Mouse (Mus musculus): ENCODE measurements around the gene Plekhj1. TPM values are rescaled to one million over a fixed set of nuclear protein-coding genes. Genes with fewer than 3 reads are reported as not detected.
A peak's percentile ranks its signal among the peaks of the same experiment; 100 is the strongest.
"Not testable (repeated sequence)": the region's sequence is repeated elsewhere in the genome, so short reads cannot be mapped to it uniquely, and the experiment has no call there.

Gene Plekhj1
- total RNA-seq, 2 experiments from 2014 or later, result 50.0 to 63.2 TPM

DNA sequence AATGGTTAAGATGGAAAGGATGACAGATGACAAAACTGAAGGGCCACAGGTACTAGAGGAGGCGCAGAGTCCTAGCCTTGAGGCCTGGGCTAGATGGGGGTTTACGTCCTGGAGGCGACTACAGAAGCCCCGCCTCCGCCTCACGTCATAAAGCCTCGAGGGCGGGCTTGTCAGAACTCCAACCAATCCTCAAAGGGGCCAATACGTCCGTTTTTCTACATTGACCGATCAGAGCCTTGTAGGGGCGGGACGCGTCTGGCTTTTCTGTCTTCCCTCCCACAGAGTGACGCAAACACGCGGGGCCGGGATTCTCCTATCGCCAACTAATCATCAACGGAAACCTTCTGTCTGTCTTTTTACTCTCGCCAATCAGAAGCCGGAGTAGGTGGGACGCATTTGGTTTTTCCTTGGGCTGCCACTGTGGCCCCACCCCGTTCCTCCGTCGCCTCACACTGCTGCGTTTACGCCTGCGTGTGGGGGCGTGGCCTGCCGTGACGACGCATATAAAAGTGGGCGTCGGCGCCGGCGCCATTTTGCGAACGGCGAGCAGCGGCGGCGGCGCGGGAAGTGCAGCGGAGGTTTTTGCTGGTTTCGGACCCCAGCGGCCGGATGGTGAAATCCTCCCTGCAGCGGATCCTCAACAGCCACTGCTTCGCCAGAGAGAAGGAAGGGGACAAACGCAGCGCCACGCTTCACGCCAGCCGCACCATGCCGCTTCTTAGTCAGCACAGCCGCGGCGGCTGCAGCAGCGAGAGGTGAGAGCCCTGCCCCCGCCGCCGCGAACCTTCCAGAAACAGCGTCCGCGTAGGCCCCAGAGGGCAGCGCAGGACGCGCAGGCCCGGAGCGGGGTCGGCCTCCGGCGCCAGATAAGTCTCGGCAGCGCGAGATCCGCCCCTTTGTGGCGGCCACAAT lies 28.0 kb upstream of the Plekhj1 start, which contains the start of gene Oaz1:
Gene Oaz1, plus strand, starts transcription at position 506 of the 912 bp plus-strand sequence.
- peak; percentile 98 for DNase-seq

DNA sequence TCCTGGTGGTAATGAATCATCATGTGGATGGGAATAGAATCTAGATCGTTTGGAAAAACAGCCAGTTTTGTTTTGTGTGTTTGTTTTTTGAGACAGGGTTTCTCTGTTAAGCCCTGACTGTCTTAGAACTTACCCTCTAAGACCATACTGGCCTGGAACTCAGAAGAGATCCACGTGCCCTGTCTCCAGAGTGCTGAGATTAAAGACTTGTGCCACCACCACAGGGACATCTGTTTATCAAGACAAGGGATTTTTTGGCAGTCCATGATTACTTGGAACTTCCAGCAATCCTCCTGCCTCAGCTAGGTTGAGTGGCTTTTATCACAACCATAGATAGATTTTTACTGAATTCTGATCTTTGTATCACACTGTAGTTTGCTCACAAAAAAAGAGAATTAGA lies 26.4 kb upstream of the Plekhj1 start:
- no peak for DNase-seq

DNA sequence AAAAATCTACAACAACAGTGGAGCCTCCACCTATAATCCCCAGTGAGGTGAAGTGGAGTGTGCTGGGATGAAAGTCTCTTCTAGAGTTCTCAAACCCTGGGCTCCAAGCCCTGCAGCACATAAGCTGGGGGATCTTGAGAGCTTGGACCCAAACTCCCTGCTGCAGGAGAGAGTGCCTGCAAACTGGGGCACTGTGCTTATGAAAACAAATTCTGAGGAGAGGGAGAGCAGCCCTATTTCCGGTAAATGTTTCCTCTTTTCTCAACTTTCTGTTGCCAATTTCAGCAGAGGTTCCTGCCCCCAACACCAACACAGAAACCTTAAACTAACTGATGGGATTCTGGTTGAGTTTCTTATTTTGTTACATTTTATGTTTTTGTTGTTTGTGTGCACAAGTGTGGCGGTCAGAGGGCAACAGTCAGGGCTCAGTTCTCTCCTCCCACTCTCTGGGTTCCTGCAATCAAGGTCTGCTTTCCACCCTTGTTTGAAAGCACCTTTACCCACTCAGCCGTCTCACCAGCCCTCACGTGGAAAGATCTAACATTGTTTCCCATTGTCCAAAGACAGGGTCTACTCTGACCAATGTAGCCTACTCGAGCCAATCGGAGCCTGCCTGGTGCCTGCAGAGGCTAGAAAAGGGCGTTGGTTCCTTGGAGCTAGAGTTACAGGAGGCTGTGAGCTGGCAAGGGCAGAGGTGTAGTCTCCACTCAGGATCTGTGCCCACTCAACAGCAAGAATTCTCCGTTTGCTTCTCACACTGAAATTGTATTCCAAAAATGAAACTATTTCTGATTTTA lies 25.6 kb upstream of the Plekhj1 start:
- DNase-seq, result no peak

DNA sequence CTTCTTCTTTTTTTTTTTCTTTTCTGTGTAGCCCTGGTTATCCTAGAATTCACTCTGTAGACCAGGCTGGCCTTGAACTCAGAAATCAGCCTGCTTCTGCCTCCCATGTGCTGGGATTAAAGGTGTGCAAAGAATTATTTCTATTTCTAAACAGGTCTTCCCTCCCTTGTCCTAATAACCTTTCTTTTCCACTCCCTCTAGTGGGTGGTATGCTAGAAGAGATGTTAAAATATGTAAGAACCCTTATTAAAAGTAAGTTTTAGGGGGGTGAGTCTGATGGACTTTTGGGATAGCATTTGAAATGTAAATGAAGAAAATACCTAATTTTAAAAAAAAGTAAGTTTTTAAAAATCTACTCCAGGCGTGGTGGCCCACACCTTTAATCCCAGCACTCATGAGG lies 24.9 kb upstream of the Plekhj1 start:
- no peak for DNase-seq

DNA sequence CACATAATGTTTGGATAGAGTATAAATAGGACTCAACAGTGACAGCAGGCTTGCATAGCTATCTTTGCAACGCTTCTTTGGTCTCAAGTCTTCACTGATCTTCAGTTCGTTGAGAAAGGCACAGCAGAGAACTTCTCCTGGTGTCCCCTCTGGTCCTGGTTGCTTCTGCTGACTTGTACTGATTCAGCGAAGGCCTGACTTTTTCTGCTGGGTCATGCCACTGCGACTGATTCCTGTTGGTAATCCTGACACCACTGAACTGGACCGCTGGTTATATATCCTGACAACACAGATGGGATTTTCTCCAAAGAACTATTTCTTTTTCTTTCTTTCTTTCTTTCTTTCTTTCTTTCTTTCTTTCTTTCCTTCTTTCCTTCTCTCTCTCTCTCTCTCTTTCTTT lies 24.1 kb upstream of the Plekhj1 start:
- DNase-seq, result no peak

DNA sequence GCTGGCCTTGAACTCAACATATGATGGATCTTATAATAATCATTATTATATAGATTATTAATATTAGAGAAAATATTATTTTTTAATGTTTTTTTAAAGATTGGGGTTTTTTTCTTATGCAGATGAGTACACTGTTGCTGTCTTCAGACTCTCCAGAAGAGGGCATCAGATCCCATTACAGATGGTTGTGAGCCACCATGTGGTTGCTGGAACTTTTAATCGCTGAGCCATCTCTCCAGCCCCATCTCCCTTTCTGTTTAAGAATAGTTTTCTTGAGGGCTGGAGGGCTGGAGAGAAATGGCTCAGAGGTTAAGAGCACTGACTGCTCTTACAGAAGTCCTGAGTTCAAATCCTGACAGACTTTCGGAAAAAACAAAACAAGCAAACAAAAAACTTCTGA lies 23.6 kb upstream of the Plekhj1 start:
- no peak for DNase-seq

DNA sequence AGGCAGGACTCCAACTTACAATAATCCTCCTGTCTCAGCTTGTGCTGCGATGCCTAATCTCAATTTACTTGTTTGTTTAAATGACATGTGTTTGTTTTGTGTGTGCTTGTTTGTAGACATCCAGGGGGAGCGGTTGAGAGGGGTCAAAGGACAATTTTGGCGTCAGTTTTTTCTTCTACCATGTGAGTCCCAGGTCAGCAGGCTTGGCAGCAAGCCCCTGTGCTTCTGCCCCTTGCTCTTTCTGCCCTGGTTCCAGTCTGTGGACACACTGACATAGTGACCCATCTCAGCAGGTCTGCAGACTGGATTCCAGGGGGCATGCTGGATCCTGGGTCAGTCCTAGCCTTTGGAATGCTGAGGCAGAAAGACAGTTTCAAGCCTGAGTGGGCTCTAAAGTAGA lies 21.0 kb upstream of the Plekhj1 start:
- DNase-seq, result no peak

DNA sequence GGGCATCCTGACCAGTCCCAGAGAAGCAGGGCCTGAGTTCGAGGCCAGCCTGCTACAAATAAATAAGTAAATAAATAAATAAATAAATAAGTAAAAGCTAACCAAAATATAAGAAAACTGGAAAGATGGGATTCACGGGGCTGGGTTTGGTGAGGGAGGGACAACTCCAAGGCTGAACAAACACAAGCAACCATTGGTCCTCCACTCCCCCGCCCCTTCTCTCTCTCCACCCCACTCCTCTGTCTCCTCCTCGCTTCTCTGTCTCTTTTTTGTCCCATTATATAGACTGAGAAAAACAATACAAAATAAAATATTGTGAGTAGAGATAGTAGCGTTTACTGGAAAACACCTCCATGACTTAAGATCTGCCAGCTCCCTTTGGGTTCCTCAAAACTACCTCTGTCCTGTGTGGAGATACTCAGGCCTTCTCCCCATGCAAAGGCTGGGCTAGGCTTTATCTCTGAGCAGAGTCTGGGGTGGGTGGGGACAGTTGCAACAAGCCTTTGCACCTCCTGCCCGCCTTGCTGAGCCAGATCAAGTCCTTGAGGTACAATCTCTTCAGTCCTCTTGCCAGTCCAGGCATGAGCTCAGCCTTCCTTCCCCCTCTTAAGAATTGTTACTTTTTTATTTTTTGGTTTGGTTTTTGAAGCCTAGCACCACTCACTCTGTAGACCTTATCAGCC lies 20.3 kb upstream of the Plekhj1 start:
- DNase-seq, result no peak

DNA sequence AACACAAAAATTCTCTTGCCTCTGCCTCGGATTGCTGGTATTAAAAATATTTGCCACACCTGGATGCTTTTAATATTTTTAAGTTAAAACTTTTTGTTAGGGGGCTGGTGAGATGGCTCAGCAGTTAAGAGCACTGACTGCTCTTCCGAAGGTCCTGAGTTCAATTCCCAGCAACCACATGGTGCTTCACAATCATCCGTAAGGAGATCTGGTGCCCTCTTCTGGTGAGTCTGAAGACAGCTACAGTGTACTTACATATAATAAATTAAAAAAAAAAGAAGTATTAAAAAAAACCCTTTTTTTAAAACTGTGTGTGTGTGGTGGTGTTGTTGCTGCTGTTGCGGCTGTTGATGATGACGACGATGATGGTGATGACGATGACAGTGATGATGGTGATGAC lies 19.5 kb upstream of the Plekhj1 start:
- DNase-seq, result not testable (repeated sequence)

DNA sequence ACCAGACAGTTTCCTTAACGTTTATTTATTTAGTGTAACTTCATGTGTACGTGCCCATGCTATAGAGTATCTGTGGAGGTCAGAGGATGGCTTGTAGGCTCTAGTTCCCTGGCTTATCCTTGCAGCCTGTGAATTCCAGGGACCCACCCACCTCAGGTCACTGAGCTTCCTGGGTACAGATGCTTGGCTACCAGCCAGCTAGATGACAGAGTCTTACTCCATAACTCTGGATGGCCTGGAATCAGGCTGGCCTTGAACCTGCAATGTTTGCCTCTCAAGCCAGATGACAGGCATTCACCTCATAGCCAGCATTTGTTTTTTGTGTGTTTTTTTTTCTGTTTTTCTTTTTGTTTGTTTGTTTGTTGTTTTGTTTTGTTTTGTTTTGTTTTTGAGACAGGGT lies 18.7 kb upstream of the Plekhj1 start:
- DNase-seq, result no peak

DNA sequence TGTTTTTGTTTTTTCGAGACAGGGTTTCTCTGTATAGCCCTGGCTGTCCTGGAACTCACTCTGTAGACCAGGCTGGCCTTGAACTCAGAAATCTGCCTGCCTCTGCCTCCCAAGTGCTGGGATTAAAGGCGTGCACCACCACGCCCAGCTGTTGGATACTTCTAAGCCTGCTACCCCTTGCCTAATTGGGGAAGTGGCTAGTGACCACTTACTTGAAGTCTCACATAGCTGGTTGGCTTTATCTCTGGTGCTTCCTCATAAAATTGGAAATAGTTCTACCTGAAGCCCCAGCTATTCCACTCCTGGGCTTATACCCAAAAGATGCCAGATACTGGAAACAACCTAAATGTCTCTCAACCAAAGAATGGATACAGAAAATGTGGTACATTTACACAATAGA lies 17.9 kb upstream of the Plekhj1 start:
- not testable (repeated sequence) for DNase-seq

DNA sequence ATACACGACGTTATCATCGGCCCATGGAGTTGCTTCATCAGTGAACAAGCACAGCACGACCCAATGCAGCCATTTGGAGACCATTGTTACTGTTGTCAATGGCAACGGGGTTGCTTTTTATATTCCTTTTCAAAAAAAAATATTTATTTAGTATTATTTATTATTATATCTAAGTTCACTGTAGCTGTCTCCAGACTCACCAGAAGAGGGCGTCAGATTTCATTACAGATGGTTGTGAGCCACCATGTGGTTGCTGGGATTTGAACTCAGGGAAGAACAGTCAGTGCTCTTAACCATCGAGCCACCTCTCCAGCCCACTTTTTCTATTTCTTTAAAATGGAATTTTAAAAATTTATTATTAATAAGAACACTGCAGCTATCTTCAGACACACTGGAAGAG lies 16.4 kb upstream of the Plekhj1 start:
- DNase-seq, result no peak

DNA sequence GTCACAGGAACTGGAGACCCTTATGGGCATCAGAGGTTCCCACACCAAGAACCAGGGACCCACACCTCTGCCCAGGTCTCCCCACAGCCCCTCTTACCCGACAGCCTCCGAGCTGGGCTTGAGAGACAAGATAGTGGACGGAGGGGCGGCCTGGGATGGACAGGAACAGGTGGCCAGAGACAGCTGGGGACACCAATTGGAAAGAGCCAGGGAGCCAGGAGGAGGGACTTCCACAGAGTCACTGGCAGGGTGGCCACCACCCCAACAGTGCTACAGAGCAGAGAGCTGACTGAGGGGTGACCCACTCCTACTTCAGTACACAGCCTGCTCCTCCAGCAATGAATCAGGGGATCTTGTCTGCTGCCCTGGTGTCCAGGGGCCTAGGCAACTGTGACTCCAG lies 14.9 kb upstream of the Plekhj1 start, which contains the start of gene Jsrp1:
Gene Jsrp1, minus strand, starts transcription at position 133 of the 400 bp plus-strand sequence.
- DNase-seq, result no peak

DNA sequence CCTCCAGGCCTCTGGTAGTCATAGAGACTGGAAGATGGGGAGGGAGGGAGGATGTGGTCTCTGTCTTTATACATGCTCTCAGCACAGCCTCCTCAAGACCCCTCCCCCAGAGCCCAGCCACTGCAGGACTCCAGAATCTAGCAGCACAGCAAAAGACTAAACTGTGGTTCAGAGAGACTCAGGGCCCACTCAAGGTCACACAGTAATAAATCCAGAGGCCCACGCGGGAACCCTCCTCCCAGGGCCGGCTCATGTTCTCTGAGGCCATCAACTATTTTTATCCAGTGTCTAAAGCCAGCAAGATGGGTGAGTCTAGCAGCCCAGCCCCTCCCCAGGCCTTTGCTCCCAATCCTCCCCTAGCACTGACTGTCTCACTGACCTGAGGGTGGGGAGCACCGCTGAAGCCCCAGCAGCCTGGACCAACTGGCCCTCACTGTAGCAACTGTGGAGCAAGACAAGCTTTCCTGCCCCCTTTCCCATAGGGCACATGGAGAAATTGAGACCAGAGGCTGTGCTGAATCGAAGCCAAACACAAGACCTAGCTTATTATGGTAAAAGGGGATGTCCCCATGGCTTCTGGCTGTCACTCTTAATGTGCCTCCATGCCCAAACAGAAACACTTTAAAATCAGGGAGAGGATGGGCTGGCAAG lies 14.1 kb upstream of the Plekhj1 start:
- DNase-seq, result peak; percentile 60

DNA sequence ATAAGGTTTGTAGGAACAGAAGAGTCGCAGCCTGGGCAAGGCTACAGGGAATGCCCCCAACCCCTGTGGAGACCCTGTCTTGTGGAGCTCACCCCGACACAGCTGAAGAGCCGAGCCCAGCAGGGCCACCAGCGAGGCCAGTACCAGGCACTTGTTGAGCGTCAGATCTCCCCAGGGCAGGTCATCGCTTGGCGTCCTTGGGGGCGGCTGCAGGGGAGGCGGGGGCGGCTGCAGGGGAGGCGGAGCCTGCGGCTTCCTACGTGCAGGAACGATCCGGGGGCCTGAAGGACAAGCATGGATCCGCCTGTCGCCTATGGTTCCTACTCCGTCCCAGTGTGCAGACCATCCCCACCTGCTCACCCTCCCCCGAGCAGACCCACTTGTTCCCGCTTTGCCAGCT lies 11.7 kb upstream of the Plekhj1 start:
- peak; percentile 74 for DNase-seq

DNA sequence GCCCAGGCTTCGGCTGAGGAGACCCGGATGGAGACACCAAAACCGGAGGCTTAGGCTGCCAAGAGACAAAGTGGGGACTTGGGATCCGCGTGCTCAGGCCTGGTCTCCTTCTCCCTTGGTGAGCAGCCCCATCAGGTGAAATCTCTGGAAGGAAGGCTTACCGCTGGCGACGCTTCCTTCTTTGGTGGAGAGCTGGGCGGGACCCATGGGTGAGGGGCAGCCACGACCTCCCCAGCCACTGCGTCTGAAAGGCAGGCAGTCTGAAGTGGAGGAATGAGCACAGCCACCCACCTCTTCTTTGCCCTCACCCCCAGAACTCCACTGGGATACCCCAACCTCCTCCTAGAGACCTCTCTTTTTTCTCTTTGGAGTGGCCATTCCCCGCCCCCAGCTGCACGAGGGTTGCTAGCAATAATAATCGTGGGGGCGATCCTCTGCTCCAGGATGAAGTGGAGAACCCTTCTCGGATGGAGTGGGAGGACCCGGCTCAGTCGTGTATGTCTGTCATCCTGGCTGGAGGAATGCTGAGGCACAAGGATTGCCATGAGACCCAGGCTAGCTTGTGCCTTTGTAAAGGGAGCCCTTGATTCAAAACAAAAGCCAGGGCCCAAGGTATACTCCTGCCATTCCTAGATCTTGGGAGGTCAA lies 10.7 kb upstream of the Plekhj1 start:
- no peak for DNase-seq

DNA sequence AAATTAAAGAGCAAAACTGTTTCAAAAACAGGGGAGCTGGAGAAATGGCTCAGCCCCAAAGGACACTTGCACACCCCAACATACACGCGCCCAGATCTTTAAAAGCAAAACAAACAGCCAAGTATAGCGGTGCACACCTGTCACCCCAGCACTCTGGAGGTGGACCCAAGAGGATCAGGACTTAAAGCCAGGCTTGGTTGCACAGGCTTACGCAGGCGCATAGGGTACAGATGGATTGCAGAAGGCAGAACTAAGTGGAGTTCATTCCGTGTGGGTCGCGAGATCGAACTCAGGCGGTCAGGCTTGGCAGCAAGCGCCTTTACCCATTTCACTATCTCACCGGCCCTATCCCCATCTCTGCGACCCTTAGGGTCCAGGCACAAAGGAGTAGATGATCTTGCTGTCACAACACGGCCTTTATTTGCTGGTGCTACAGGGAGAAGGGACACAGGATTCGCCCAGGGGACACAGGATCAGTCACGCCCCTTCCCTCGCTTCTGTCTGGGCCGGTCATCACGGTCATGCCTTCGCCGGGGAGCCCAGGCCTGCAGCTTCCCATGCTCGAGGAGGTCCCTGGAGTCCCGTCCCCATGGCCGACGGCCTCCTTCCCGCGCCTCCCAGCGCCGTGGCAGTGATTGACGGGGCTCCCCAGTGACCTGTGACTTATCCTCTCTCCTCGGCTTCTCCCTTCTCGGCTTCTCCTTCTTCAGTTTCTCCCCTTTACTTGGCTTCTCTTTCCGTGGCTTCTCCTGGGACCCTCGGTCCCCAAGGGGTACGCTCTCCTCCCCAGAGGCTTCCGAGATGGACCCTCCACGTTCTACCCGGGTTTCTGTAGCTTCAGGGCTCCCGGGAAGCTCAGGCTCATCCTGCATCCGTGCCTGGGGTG lies 9.9 kb upstream of the Plekhj1 start:
- no peak for DNase-seq

DNA sequence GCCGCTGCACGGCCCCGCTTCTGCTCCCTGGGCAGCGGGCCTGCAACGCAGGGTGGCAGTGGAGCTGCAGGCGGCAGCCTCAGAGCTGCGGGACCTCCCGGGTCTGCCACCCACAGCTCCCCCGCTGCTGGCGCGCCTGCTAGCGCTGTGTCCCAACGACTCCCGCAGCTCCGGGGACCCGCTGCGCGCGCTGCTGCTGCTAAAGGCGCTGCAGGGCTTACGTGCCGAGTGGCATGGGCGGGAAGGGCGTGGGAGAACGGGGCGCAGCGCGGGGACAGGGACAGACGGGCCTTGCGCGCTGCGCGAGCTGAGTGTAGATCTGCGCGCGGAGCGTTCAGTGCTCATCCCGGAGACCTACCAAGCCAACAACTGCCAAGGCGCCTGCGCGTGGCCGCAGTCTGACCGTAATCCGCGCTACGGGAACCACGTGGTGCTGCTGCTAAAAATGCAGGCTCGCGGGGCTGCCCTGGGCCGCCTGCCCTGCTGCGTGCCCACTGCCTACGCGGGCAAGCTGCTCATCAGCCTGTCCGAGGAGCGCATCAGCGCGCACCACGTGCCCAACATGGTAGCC lies 8.7 kb upstream of the Plekhj1 start:
- DNase-seq, result peak; percentile 79

DNA sequence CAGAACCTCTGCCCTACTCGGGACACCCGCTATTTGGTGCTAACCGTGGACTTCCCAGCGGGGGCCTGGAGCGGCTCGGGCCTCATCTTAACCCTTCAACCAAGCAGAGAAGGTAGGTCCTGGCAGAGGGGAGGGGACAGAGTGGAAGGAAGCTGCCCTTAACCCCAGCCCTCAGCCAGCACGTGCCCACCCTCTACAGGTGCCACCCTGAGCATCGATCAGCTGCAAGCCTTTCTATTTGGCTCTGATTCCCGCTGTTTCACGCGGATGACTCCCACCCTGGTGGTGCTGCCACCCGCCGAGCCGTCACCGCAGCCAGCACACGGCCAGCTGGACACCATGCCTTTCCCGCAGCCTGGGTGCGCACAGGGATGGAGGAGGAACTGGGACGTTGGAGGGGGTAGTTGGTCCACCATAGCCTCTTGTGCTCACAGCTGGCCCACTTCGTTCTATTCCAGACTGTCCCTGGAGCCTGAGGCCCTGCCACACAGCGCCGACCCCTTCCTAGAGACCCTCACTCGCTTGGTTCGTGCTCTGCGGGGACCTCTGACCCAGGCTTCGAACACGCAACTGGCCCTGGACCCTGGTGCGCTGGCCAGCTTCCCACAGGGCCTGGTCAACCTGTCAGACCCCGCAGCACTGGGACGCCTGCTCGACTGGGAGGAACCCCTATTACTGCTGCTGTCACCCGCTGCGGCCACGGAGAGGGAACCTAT lies 8.1 kb upstream of the Plekhj1 start:
- no peak for DNase-seq
